Mouse (Mus musculus) megakaryocyte-erythroid progenitor cell, adult 5-6 weeks (primary cell): Measurements from ENCODE around the gene Gm8765. TPM values are rescaled to one million over a fixed set of nuclear protein-coding genes. Genes with fewer than 3 reads are reported as not detected.
"Not testable (repeated sequence)": the region's sequence is repeated elsewhere in the genome, so short reads cannot be mapped to it uniquely, and the experiment has no call there.

Experiments
- ATAC-seq: replicated peaks from 2 replicates; pipeline ENCODE4 v1.8.0; 2016; ENCODE audit warnings: mild to moderate bottlenecking, inconsistent platforms; ENCODE audit not compliant: severe bottlenecking, poor library complexity, low FRiP score, low TSS enrichment
- total RNA-seq, 2 experiments: library from RNA; stranded (forward) in 1 of 2; stranded (reverse) in 1 of 2; fragments of 200-1000, 215-1000 nt in 1 of 2; fragments of >200 nt in 1 of 2; fragmentation: Nextera tagmentation in 1 of 2; gene quantifications; 2 replicates each; pipeline ENCODE4 v1.2.3; 2014 to 2017

Gm8765 gene
- total RNA-seq (2014; fragmentation: Nextera tagmentation) (not detected in 2 replicates), total RNA-seq (2017) (not detected in 2 replicates)

DNA sequence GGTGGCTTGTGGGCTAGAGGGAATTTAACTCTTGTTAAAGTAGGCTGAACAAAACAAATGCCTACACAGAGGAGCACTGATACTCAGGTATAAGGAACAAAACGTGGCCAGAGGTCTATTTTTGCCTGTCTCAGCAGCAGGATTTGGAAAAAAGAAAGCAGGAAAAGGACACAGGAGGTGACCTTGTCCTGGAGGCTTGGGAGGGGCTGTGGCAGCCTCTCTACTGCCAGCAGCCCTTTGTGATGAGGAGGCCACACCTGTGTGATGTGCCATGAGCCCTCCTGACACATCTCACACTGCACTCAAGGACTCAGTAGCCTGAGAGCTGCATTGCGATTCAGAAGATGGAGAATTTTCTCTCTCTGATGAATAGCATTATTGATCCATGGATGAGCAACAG lies at the start of gene Gm8765:
TSS of gene Gm8765 (plus strand) at position 301 of the 400 bp plus-strand sequence.
- ATAC-seq, result not testable (repeated sequence)

DNA sequence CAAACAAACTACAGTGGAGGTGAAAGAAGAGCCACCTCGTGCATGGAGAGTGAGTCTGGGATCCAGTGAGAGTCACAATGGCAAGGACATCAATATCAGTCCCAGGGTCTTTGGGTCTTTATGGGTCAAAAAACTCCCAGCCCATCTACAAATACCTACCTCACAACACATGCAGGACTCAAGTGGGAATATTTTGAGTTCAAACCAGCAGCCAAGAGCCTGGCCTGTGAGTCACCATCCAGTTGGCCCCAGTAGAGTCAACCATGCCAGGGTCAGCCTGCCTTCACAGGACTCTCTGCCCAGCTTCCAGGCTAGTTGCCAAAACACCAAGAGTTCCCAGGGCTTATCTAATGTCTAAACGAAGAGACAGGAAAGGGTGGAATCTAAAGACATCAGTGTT lies 49.3 kb upstream of the Gm8765 start:
- ATAC-seq, result not testable (repeated sequence)

DNA sequence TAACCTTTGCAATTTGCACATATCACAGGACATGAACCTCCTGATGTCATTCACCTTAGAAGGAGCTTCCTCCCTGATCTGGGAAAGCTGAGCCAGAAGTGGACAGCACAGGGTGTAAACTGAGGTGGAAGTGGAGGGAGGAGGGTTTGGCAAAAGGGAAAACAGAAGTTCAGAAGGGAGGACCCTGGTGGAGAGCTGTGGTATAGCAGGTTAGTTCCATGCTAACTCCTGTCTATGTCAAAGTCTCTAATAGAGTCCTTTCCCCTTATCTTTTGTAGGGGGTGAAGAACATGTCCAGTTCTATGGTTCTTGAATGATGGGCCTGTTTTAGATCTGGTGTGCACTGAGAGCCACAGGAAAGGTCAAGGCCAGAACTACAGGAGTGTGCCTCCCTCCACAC lies 52.2 kb downstream of the Gm8765 start:
- ATAC-seq, result not testable (repeated sequence)

DNA sequence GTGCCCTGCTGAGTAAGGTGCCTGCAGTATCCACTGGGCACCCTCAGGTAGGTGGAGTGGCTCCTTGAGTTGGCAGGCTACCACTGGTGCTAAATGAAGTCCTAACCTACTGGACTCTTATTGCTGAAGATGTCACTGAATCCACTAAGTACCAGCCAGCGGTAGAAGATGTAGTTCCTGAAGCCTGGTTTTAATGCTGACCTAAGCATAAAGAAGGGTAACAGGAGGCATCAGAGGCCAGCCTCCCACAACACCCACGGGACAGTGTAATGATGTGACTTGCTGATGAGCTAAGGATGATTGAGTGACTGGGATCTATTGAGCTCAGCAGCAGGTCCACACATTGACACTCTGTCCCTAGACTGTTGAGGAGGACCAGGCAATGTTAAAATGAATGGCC lies 53.6 kb downstream of the Gm8765 start:
- ATAC-seq, result no peak

- ATAC-seq, result not testable (repeated sequence)
These were observed 54.8 kb downstream of the Gm8765 start for GRCm38 (mm10) chr13:50752961-50753360.

Other genes with a start within 250 kb of the Gm8765 start
- not detected in 2 replicates for gene Nutm2, start 231.0 kb upstream of the Gm8765 start, total RNA-seq (2014; fragmentation: Nextera tagmentation)
- not detected in 2 replicates for gene Nutm2, start 231.0 kb upstream of the Gm8765 start, total RNA-seq (2017)
- gene Gm904, start 55.1 kb upstream of the Gm8765 start, total RNA-seq (2014; fragmentation: Nextera tagmentation), result not detected in 2 replicates
- gene Gm904, start 55.1 kb upstream of the Gm8765 start, total RNA-seq (2017), result not detected in 2 replicates